Mouse (Mus musculus) kidney, adult 2 months (tissue): Measurements from ENCODE around the gene Synpo2l.

Source experiments
- CTCF ChIP-seq: fragments of 200-500 bp; conservative IDR thresholded peaks from 2 replicates; pipeline ENCODE4 v1.5.1; 2011; ENCODE audit warnings: low read depth, mild to moderate bottlenecking, control low read depth, low read length, moderate library complexity, mixed read lengths; ENCODE audit not compliant: insufficient read depth, insufficient read length
- POLR2A ChIP-seq: fragments of 200-500 bp; IDR thresholded peaks from one replicate; pipeline ENCODE4 v1.6.1; 2011; ENCODE audit warnings: low read depth, low read length, control low read depth

DNA sequence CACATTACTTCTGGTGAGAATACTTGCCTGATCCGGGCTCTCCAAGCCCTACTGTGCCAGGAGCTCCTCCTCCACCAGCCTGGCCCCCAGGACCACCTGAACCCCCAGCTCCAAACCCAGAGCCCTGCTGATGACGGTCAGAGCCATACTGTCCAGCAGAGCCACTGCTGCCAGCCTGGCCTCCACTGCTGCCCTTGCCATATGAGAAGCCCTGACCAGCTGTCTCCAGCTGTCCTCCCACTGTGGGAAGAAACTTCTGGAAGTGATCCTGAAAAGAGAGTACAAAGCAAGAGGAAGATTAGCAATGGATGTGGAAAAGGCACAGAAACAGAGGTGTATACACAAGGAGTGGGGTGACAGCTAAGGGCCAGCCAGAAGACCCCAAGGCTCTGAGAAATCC, 17.2 kb downstream of the Synpo2l start:
- TF ChIP-seq POLR2A (no peak), CTCF (no peak)
